Mouse (Mus musculus): ENCODE measurements around the gene Zfp61.

DNA sequence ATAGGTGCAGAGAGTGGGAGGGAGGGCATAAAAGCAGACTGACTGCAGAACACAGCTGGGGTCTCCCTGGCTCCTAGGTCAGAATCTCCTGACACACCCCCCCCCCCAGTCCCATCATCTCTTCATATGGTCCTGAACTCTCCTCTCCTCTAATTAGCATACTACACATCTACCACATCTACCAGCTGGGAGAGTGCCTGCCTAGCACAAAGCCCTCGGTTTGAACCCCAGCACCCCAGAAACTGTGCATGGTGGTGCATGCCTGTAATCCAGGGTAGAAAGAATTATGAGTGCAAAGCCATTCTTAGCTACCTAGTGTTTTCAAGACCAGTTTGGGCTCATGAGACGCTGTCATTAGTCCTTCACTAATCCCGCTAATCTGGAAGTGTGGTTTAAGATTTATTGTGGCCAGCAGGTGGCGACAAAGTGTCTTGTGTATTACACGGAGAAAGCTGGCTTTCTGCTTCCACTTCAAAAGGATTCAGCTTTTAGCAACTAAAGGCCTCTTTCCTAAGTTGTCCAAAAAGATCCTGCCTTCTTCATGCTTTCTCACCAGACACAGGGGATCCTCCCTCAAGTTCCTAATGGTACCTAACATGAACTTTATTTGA lies 34.8 kb upstream of the Zfp61 start:
- TF ChIP-seq CTCF (IDR thresholded peaks at IDR 0.05; ENCODE audit: borderline replicate concordance, insufficient read depth, low read length) (no peak), POLR2A (IDR thresholded peaks at IDR 0.05; ENCODE audit: low read depth, low read length) (no peak)
